Mouse (Mus musculus) heart, adult 2 months (tissue): ENCODE measurements at regions not wholly inside any gene's neighbourhood (a gene's known extent, or its start where the extent isn't known, plus 50 kb on each side); places are given as distances from the start of the nearest gene placed in this dataset.

Source experiments
- CTCF ChIP-seq: fragments of 200-600 bp; IDR thresholded peaks from 2 replicates; pipeline ENCODE4 v1.8.1; 2022; ENCODE audit warnings: antibody characterized with exemption, mild to moderate bottlenecking, moderate library complexity
- EP300 ChIP-seq: fragments of 200-500 bp; IDR thresholded peaks from 2 replicates; pipeline ENCODE4 v1.6.1; 2011; ENCODE audit warnings: low read depth, low read length, control low read depth; ENCODE audit not compliant: insufficient read depth
- POLR2A ChIP-seq: fragments of 200-500 bp; IDR thresholded peaks from 2 replicates; pipeline ENCODE4 v1.6.1; 2011; ENCODE audit warnings: mild to moderate bottlenecking, low read depth, low read length, control low read depth; ENCODE audit not compliant: insufficient read depth

GRCm38 (mm10) chr3:132431805-132432204 is 197.8 kb upstream of the Gimd1 start:
- TF ChIP-seq CTCF (no peak), POLR2A (no peak), EP300 (no peak)
